In the genomic region with DNA sequence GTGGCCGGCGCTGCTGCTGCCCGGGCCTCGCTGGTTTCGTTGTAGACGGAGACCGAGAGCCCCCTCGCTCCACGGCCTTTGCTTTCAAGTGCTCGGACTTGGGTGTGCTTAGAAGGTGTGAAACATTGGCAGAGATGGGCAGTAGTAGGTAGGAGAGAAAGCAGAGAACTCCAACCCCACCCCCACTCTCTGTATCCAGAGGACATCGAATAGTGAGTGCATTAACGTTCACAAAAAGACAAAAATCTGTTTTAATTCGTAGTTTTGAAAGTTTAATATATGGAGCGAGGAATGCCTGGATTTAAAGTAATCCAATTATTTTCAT, we compare ENCODE assay signal across 8 mouse cellular contexts.
DNase-seq lines count a peak whose midpoint lies in the region; ATAC-seq and TF ChIP-seq lines count a peak whose summit lies in the region.

No protein-coding gene starts in this region.

- H3K4me1 ChIP-seq in heart, embryonic 13.5 days, result peaks cover 53% of the 10 kb centered on the region
- H3K4me1 ChIP-seq in ES-Bruce4 (ENCODE audit: control insufficient read depth, insufficient read depth, low read length), result peaks cover 2% of the 10 kb centered on the region
- H3K4me1 ChIP-seq in forebrain, embryonic 16.5 days (replicated peaks; ENCODE audit: control insufficient read depth, insufficient read depth, low read length), result peaks cover 24% of the 10 kb centered on the region
- peaks cover 14% of the 10 kb centered on the region; the same call in 1 of the 2 replicates for H3K4me1 ChIP-seq in liver, embryonic 15.5 days (replicated peaks)

- TF ChIP-seq EP300 in ES-Bruce4 (IDR thresholded peaks at IDR 0.05; ENCODE audit: insufficient read depth, low read depth, low read length), result no peak

- intact Hi-C loops in heart, postnatal 14 days (cut with DNase I), result no loop called here

- peak overlapping the region; percentile 95 for H3K4me2 ChIP-seq in heart, embryonic 13.5 days
- peak overlapping the region; percentile 97 for H3K4me2 ChIP-seq in forebrain, embryonic 16.5 days (ENCODE audit: low read length)
- H3K4me2 ChIP-seq in liver, embryonic 15.5 days, result peak overlapping the region; percentile 66

- H3K27me3 ChIP-seq in heart, embryonic 13.5 days (replicated peaks), result no peaks in the 10 kb centered on the region
- no peaks in the 10 kb centered on the region for H3K27me3 ChIP-seq in ES-Bruce4 (ENCODE audit: control insufficient read depth, insufficient read depth, low read length, poor library complexity, severe bottlenecking)
- H3K27me3 ChIP-seq in forebrain, embryonic 16.5 days (replicated peaks; ENCODE audit: control insufficient read depth, insufficient read depth, low read length), result no peaks in the 10 kb centered on the region
- peaks cover 47% of the 10 kb centered on the region for H3K27me3 ChIP-seq in liver, embryonic 15.5 days

- H3K27ac ChIP-seq in heart, embryonic 13.5 days (replicated peaks), result peak overlapping the region; percentile 96
- H3K27ac ChIP-seq in ES-Bruce4 (ENCODE audit: insufficient read depth, low read length), result peak overlapping the region; percentile 84
- H3K27ac ChIP-seq in forebrain, embryonic 16.5 days (ENCODE audit: low read length), result peak overlapping the region; percentile 97
- H3K27ac ChIP-seq in liver, embryonic 15.5 days (replicated peaks), result peak overlapping the region; percentile 62

- ATAC-seq in heart, embryonic 13.5 days (ENCODE audit: extremely low read depth, insufficient number of reproducible peaks, low FRiP score, low TSS enrichment), result no peak
- no peak for ATAC-seq in forebrain, embryonic 16.5 days
- ATAC-seq in liver, embryonic 15.5 days (ENCODE audit: insufficient read depth), result no peak

- TF ChIP-seq POLR2A in ES-Bruce4 (IDR thresholded peaks at IDR 0.05; ENCODE audit: insufficient read depth, low read length), result peak; percentile 24

- H3K9me3 ChIP-seq in heart, embryonic 13.5 days, result no peaks in the 10 kb centered on the region
- H3K9me3 ChIP-seq in ES-Bruce4 (replicated peaks; ENCODE audit: control insufficient read depth, insufficient read depth, low read length, poor library complexity, severe bottlenecking), result no peaks in the 10 kb centered on the region
- H3K9me3 ChIP-seq in forebrain, embryonic 16.5 days (ENCODE audit: control insufficient read depth, low read length), result no peaks in the 10 kb centered on the region
- no peaks in the 10 kb centered on the region for H3K9me3 ChIP-seq in liver, embryonic 15.5 days (replicated peaks)

- DNase-seq in heart, postnatal 14 days, result no peak
- DNase-seq in T-cell, adult 2 months (ENCODE audit: low spot score), result no peak
- DNase-seq in right cerebral cortex, postnatal 36 days (ENCODE audit: low spot score in 2 of 2), result no peak
- no peak for DNase-seq in Muller cell, postnatal 12 days (ENCODE audit: inconsistent ontology term)

- H3K36me3 ChIP-seq in heart, embryonic 13.5 days, result no peaks in the 10 kb centered on the region
- H3K36me3 ChIP-seq in ES-Bruce4 (ENCODE audit: control insufficient read depth, insufficient read depth, low read length, poor library complexity, severe bottlenecking), result no peaks in the 10 kb centered on the region
- no peaks in the 10 kb centered on the region for H3K36me3 ChIP-seq in forebrain, embryonic 16.5 days (ENCODE audit: control insufficient read depth, insufficient read depth)
- H3K36me3 ChIP-seq in liver, embryonic 15.5 days (replicated peaks), result no peaks in the 10 kb centered on the region

- H3K9ac ChIP-seq in heart, embryonic 13.5 days, result peak overlapping the region; percentile 82
- H3K9ac ChIP-seq in ES-Bruce4 (ENCODE audit: low read depth, poor library complexity, severe bottlenecking), result peak overlapping the region; percentile 83
- peak overlapping the region; percentile 76 for H3K9ac ChIP-seq in forebrain, embryonic 16.5 days (replicated peaks; ENCODE audit: low read depth, low read length)
- H3K9ac ChIP-seq in liver, embryonic 15.5 days, result no peak overlapping the region; the same call in 1 of the 2 replicates

- WGBS in heart, embryonic 13.5 days, result 2% methylated on average over 14 of the region's 14 CpGs
- under 1% methylated on average over 14 of the region's 14 CpGs for WGBS in forebrain, embryonic 16.5 days
- 3% methylated on average over 14 of the region's 14 CpGs for WGBS in liver, embryonic 15.5 days (ENCODE audit: insufficient replicate concordance)

- H3K4me3 ChIP-seq in heart, embryonic 13.5 days, result peak overlapping the region; percentile 56
- H3K4me3 ChIP-seq in ES-Bruce4 (ENCODE audit: low read depth, low read length), result peak overlapping the region; percentile 99
- peak overlapping the region; percentile 62 for H3K4me3 ChIP-seq in forebrain, embryonic 16.5 days (replicated peaks; ENCODE audit: low read length)
- peak overlapping the region; percentile 46 for H3K4me3 ChIP-seq in liver, embryonic 15.5 days (replicated peaks)

- no peak for TF ChIP-seq CTCF in ES-Bruce4 (IDR thresholded peaks at IDR 0.05; ENCODE audit: low read depth, low read length)

Comparison
In these comparisons a context has a peak if more than half of its experiments do, and no peak if none do; other contexts are left out.
1. H3K4me3 ChIP-seq: peak in every context shown above with its lines; median percentile 99 in ES-Bruce4; 62 in forebrain, embryonic 16.5 days; 56 in heart, embryonic 13.5 days; 46 in liver, embryonic 15.5 days.